Mouse (Mus musculus) embryonic facial prominence, embryonic 14.5 days (tissue): ENCODE results near the gene Atp2a1. TPM values are rescaled to one million over a fixed set of nuclear protein-coding genes. Genes with fewer than 3 reads are reported as not detected.

Experiments
- ATAC-seq: fragments of 200-750 bp; cut with Nextera tagmentation; 2 replicates; pipeline ENCODE4 v1.8.0; 2017; ENCODE audit warnings: low read depth, moderate number of reproducible peaks, moderate TSS enrichment
- DNase-seq: peaks from one replicate; pipeline ENCODE4 v3.0.0-alpha.2; 2015; ENCODE audit warnings: low spot score
- H3K27ac ChIP-seq: fragments of 300-500 bp; sonication (generic); replicated peaks from 2 replicates; pipeline ENCODE4 v1.5.1; 2014; ENCODE audit warnings: low read depth, mild to moderate bottlenecking, low read length, moderate library complexity
- H3K27me3 ChIP-seq: fragments of 300-500 bp; sonication (generic); replicated peaks from 2 replicates; pipeline ENCODE4 v1.6.1; 2014; ENCODE audit warnings: low read length; ENCODE audit not compliant: control insufficient read depth, insufficient read depth
- H3K36me3 ChIP-seq: fragments of 300-500 bp; sonication (generic); 2 replicates; pipeline ENCODE4 v1.6.1; 2014; ENCODE audit warnings: low read length, mixed read lengths; ENCODE audit not compliant: control insufficient read depth, insufficient read depth
- H3K4me1 ChIP-seq: fragments of 300-500 bp; sonication (generic); 2 replicates; pipeline ENCODE4 v1.6.1; 2014; ENCODE audit warnings: antibody characterized with exemption, low read length; ENCODE audit not compliant: control insufficient read depth, insufficient read depth
- H3K4me2 ChIP-seq: fragments of 300-500 bp; sonication (generic); 2 replicates; pipeline ENCODE4 v1.6.1; 2014; ENCODE audit warnings: low read depth, mild to moderate bottlenecking, low read length, moderate library complexity, mixed read lengths
- H3K4me3 ChIP-seq: fragments of 300-500 bp; sonication (generic); 2 replicates; pipeline ENCODE4 v1.5.1; 2014; ENCODE audit warnings: low read depth, mild to moderate bottlenecking, low read length
- H3K9ac ChIP-seq: fragments of 300-500 bp; sonication (generic); 2 replicates; pipeline ENCODE4 v1.6.1; 2014; ENCODE audit warnings: low read depth, mild to moderate bottlenecking, low read length, moderate library complexity, mixed read lengths
- H3K9me3 ChIP-seq: fragments of 300-500 bp; sonication (generic); 2 replicates; pipeline ENCODE4 v1.6.1; 2016; ENCODE audit warnings: low read length; ENCODE audit not compliant: control insufficient read depth
- WGBS: fragments of 180-500 bp; shearing (Covaris S2); extraction: QIAGEN DNeasy Blood & Tissue Kit; methylation state at CpG from one replicate; pipeline ENCODE4 v1.1.7; 2014; 5-methylcytosine and 5-hydroxymethylcytosine counted together
- polyA plus RNA-seq: library from polyadenylated mRNA; unstranded; fragments of >200 nt; fragmentation: Nextera tagmentation; extraction: Ambion mirVana; gene quantifications from 2 replicates; pipeline ENCODE4 v1.2.1, GENCODE M21; 2014

The Atp2a1 gene
- polyA plus RNA-seq, 1 experiment from 2014 or later: 334 TPM

GRCm38 (mm10) chr7:126453861-126454260, 9.0 kb downstream of the Atp2a1 start:
- Histone ChIP-seq H3K9me3 (no peaks in the 10 kb centered on the region), H3K9ac (0 out of 2 replicates have a peak overlapping the region, but pooled peaks have one; percentile 5), H3K4me2 (no peak overlapping the region), H3K27ac (no peak overlapping the region), H3K36me3 (no peaks in the 10 kb centered on the region), H3K4me1 (no peaks in the 10 kb centered on the region), H3K4me3 (no peak overlapping the region), H3K27me3 (no peaks in the 10 kb centered on the region)
- no peak for DNase-seq
- 66% methylated on average over 7 of the region's 7 CpGs for WGBS
- no peak for ATAC-seq

GRCm38 (mm10) chr7:126452244-126452643, 10.7 kb downstream of the Atp2a1 start:
- DNase-seq (no peak), ATAC-seq (no peak)
- Histone ChIP-seq H3K4me1 (no peaks in the 10 kb centered on the region), H3K4me3 (no peak overlapping the region), H3K27me3 (no peaks in the 10 kb centered on the region), H3K9me3 (no peaks in the 10 kb centered on the region), H3K4me2 (no peak overlapping the region), H3K36me3 (peaks cover 8% of the 10 kb centered on the region; the same call in 1 of the 2 replicates), H3K27ac (no peak overlapping the region), H3K9ac (no peak overlapping the region)
- WGBS: 94% methylated on average over 3 of the region's 3 CpGs

- DNase-seq (no peak), ATAC-seq (no peak)
- Histone ChIP-seq H3K4me1 (no peaks in the 10 kb centered on the region), H3K36me3 (peaks cover 24% of the 10 kb centered on the region), H3K27me3 (no peaks in the 10 kb centered on the region), H3K9me3 (no peaks in the 10 kb centered on the region), H3K4me2 (no peak overlapping the region), H3K9ac (no peak overlapping the region), H3K27ac (no peak overlapping the region), H3K4me3 (no peak overlapping the region)
- WGBS: 89% methylated on average over 6 of the region's 6 CpGs
Observed at GRCm38 (mm10) chr7:126450641-126451040, 12.3 kb downstream of the Atp2a1 start.

GRCm38 (mm10) chr7:126449991-126450390, 12.9 kb downstream of the Atp2a1 start:
- no peaks in the 10 kb centered on the region for H3K9me3 ChIP-seq
- H3K36me3 ChIP-seq: peaks cover 30% of the 10 kb centered on the region
- no peaks in the 10 kb centered on the region for H3K4me1 ChIP-seq
- no peak overlapping the region for H3K4me3 ChIP-seq
- no peaks in the 10 kb centered on the region for H3K27me3 ChIP-seq
- WGBS: 89% methylated on average over 18 of the region's 18 CpGs
- DNase-seq (no peak), ATAC-seq (no peak)
- H3K4me2 ChIP-seq: no peak overlapping the region
- no peak overlapping the region for H3K27ac ChIP-seq
- H3K9ac ChIP-seq: no peak overlapping the region

GRCm38 (mm10) chr7:126448481-126448880, 14.4 kb downstream of the Atp2a1 start:
- H3K4me2 ChIP-seq: no peak overlapping the region
- no peak overlapping the region for H3K27ac ChIP-seq
- H3K36me3 ChIP-seq: peaks cover 40% of the 10 kb centered on the region
- no peak overlapping the region for H3K4me3 ChIP-seq
- DNase-seq (no peak), ATAC-seq (no peak)
- H3K4me1 ChIP-seq: no peaks in the 10 kb centered on the region
- WGBS: 91% methylated on average over 19 of the region's 19 CpGs
- H3K27me3 ChIP-seq: no peaks in the 10 kb centered on the region
- no peaks in the 10 kb centered on the region for H3K9me3 ChIP-seq
- no peak overlapping the region for H3K9ac ChIP-seq

- H3K4me1 ChIP-seq: no peaks in the 10 kb centered on the region
- ATAC-seq: no peak
- H3K4me3 ChIP-seq: no peak overlapping the region
- 92% methylated on average over 21 of the region's 21 CpGs for WGBS
- no peak overlapping the region for H3K27ac ChIP-seq
- DNase-seq: no peak
- no peak overlapping the region for H3K4me2 ChIP-seq
- peaks cover 50% of the 10 kb centered on the region for H3K36me3 ChIP-seq
- no peak overlapping the region for H3K9ac ChIP-seq
- no peaks in the 10 kb centered on the region for H3K27me3 ChIP-seq
- H3K9me3 ChIP-seq: no peaks in the 10 kb centered on the region
Observed at GRCm38 (mm10) chr7:126446217-126446616, 16.7 kb downstream of the Atp2a1 start.

GRCm38 (mm10) chr7:126445104-126445815, 17.6 kb downstream of the Atp2a1 start:
- WGBS: 91% methylated on average over 15 of the region's 15 CpGs
- Histone ChIP-seq H3K4me2 (no peak overlapping the region), H3K36me3 (peaks cover 57% of the 10 kb centered on the region), H3K4me3 (no peak overlapping the region), H3K9ac (no peak overlapping the region), H3K27me3 (no peaks in the 10 kb centered on the region), H3K9me3 (no peaks in the 10 kb centered on the region), H3K27ac (no peak overlapping the region), H3K4me1 (no peaks in the 10 kb centered on the region)
- DNase-seq (no peak), ATAC-seq (no peak)

- Histone ChIP-seq H3K4me1 (no peaks in the 10 kb centered on the region), H3K27ac (no peak overlapping the region), H3K9ac (no peak overlapping the region), H3K36me3 (peaks cover 61% of the 10 kb centered on the region), H3K4me3 (no peak overlapping the region), H3K27me3 (no peaks in the 10 kb centered on the region), H3K9me3 (no peaks in the 10 kb centered on the region), H3K4me2 (no peak overlapping the region)
- ATAC-seq (no peak), DNase-seq (no peak)
- WGBS: 97% methylated on average over 9 of the region's 9 CpGs
Observed at GRCm38 (mm10) chr7:126444536-126444935, 18.4 kb downstream of the Atp2a1 start.

GRCm38 (mm10) chr7:126443997-126444396, 18.9 kb downstream of the Atp2a1 start:
- Histone ChIP-seq H3K9me3 (no peaks in the 10 kb centered on the region), H3K4me2 (no peak overlapping the region), H3K36me3 (peaks cover 61% of the 10 kb centered on the region), H3K9ac (no peak overlapping the region), H3K4me3 (no peak overlapping the region), H3K27me3 (no peaks in the 10 kb centered on the region), H3K4me1 (no peaks in the 10 kb centered on the region), H3K27ac (no peak overlapping the region)
- ATAC-seq (no peak), DNase-seq (no peak)
- 93% methylated on average over 10 of the region's 10 CpGs for WGBS
